Mouse (Mus musculus) heart, adult 18-20 months (tissue): ENCODE measurements around the gene Dysf. TPM values are rescaled to one million over a fixed set of nuclear protein-coding genes. Genes with fewer than 3 reads are reported as not detected.
A peak's percentile ranks its signal among the peaks of the same experiment; 100 is the strongest.

Experiments used
- DNase-seq, 2 experiments: peaks; one replicate each; pipeline ENCODE4 v3.0.0; 2021 to 2022; ENCODE audit warnings: mixed read lengths in 1 of 2
- total RNA-seq, 2 experiments: library from RNA; stranded (reverse); gene quantifications; 2 replicates each; pipeline ENCODE4 v1.2.3; 2021

The Dysf gene
- total RNA-seq, 2 experiments from 2014 or later, result 99.8 to 105 TPM

GRCm38 (mm10) chr6:84111106-84111505, 102.7 kb downstream of the Dysf start:
- DNase-seq, result no peak

- DNase-seq, result no peak
Measured at GRCm38 (mm10) chr6:84119731-84120530, 111.5 kb downstream of the Dysf start.

- no peak for DNase-seq
Measured at GRCm38 (mm10) chr6:84124609-84125008, 116.2 kb downstream of the Dysf start.

GRCm38 (mm10) chr6:84125101-84125500, 116.7 kb downstream of the Dysf start:
- no peak for DNase-seq

GRCm38 (mm10) chr6:84128229-84128628, 119.8 kb downstream of the Dysf start:
- no peak for DNase-seq

GRCm38 (mm10) chr6:84130867-84131266, 122.5 kb downstream of the Dysf start:
- DNase-seq, result no peak

- DNase-seq, result no peak
Measured at GRCm38 (mm10) chr6:84131539-84131938, 123.1 kb downstream of the Dysf start.

- no peak for DNase-seq
Measured at GRCm38 (mm10) chr6:84133053-84133452, 124.7 kb downstream of the Dysf start.

- DNase-seq, result no peak
Measured at GRCm38 (mm10) chr6:84133996-84134721, 125.8 kb downstream of the Dysf start.

- DNase-seq, result peak in 1 of 2 experiments; percentile 22
Measured at GRCm38 (mm10) chr6:84134722-84135394, 126.5 kb downstream of the Dysf start.

- DNase-seq, result no peak
Measured at GRCm38 (mm10) chr6:84135709-84136108, 127.3 kb downstream of the Dysf start.

GRCm38 (mm10) chr6:84136345-84136744, 128.0 kb downstream of the Dysf start:
- no peak for DNase-seq

- DNase-seq, result peak; percentile 85 to 88
Measured at GRCm38 (mm10) chr6:84139932-84140331, 131.5 kb downstream of the Dysf start.

GRCm38 (mm10) chr6:84142481-84142880, 134.1 kb downstream of the Dysf start:
- DNase-seq, result peak; percentile 37 to 41

GRCm38 (mm10) chr6:84143328-84143727, 134.9 kb downstream of the Dysf start:
- no peak for DNase-seq

GRCm38 (mm10) chr6:84144393-84144792, 136.0 kb downstream of the Dysf start:
- no peak for DNase-seq

GRCm38 (mm10) chr6:84147206-84148004, 139.0 kb downstream of the Dysf start:
- peak in 1 of 2 experiments; percentile 24 for DNase-seq

- peak in 1 of 2 experiments; percentile 40 for DNase-seq
Measured at GRCm38 (mm10) chr6:84148470-84148869, 140.1 kb downstream of the Dysf start.

GRCm38 (mm10) chr6:84154508-84154907, 146.1 kb downstream of the Dysf start:
- peak; percentile 45 to 73 for DNase-seq

- peak; percentile 62 to 74 for DNase-seq
Measured at GRCm38 (mm10) chr6:84155765-84156164, 147.4 kb downstream of the Dysf start.

GRCm38 (mm10) chr6:84156481-84157025, 148.2 kb downstream of the Dysf start:
- DNase-seq, result peak; percentile 27 to 28

- DNase-seq, result no peak
Measured at GRCm38 (mm10) chr6:84159046-84159445, 150.7 kb downstream of the Dysf start.
